Mouse (Mus musculus) limb, embryonic 10.5 days (tissue): ENCODE data around the gene Clstn1. TPM values are rescaled to one million over a fixed set of nuclear protein-coding genes. Genes with fewer than 3 reads are reported as not detected.

Source experiments
- DNase-seq: peaks from one replicate; pipeline ENCODE4 v3.0.0-alpha.2; 2017; ENCODE audit warnings: low spot score
- H3K27ac ChIP-seq: fragments of 300-500 bp; sonication (generic); 2 replicates; pipeline ENCODE4 v1.5.1; 2016; ENCODE audit warnings: mild to moderate bottlenecking
- H3K27me3 ChIP-seq: fragments of 300-500 bp; sonication (generic); 2 replicates; pipeline ENCODE4 v1.6.1; 2016; ENCODE audit warnings: low read depth, mild to moderate bottlenecking; ENCODE audit not compliant: poor library complexity, severe bottlenecking
- H3K36me3 ChIP-seq: fragments of 300-500 bp; sonication (generic); 2 replicates; pipeline ENCODE4 v1.6.1; 2016; ENCODE audit warnings: mild to moderate bottlenecking, moderate library complexity
- H3K4me1 ChIP-seq: fragments of 300-500 bp; sonication (generic); 2 replicates; pipeline ENCODE4 v1.6.1; 2016
- H3K4me3 ChIP-seq: fragments of 300-500 bp; sonication (generic); 2 replicates; pipeline ENCODE4 v1.5.1; 2016; ENCODE audit warnings: mild to moderate bottlenecking, moderate library complexity
- H3K9me3 ChIP-seq: fragments of 300-500 bp; sonication (generic); replicated peaks from 2 replicates; pipeline ENCODE4 v1.6.1; 2016; ENCODE audit warnings: mild to moderate bottlenecking
- WGBS: fragments of 180-500 bp; shearing (Covaris S2); methylation state at CpG from one replicate; pipeline ENCODE4 v1.1.7; 2016; 5-methylcytosine and 5-hydroxymethylcytosine counted together
- polyA plus RNA-seq: library from polyadenylated mRNA; unstranded; fragments of >200 nt; fragmentation: Nextera tagmentation; extraction: Ambion mirVana; gene quantifications from 2 replicates; pipeline ENCODE4 v1.2.1, GENCODE M21; 2016

Gene Clstn1
- polyA plus RNA-seq, 1 experiment from 2014 or later: 41.2 TPM

GRCm38 (mm10) chr4:149556111-149556510, 30.2 kb upstream of the Clstn1 start:
- no peak overlapping the region for H3K27ac ChIP-seq
- no peaks in the 10 kb centered on the region for H3K27me3 ChIP-seq
- peaks cover 71% of the 10 kb centered on the region for H3K36me3 ChIP-seq
- no peaks in the 10 kb centered on the region for H3K4me1 ChIP-seq
- no peak overlapping the region for H3K4me3 ChIP-seq
- 81% methylated on average over 4 of the region's 4 CpGs for WGBS
- no peaks in the 10 kb centered on the region for H3K9me3 ChIP-seq
- no peak for DNase-seq

DNA sequence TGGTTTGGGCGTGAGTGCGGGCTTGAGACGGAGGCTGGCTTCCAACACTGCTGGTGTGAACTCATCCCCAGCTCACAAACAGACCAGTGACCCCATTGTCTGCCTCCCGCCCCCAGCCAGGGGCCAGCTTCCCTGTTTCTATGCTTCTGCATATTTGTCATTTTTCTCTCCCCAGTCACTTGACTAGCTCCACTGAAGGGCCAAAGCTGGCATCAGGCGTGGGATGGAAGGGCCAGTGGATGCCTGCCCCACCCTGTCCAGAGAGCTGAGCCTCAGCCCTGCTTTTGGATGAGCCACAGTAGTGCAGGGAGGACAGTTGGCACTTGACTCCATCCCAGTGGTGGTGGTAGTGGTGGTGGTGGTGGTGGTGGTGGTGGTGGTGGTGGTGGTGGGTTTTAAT, 28.4 kb upstream of the Clstn1 start:
- 91% methylated on average over 5 of the region's 5 CpGs for WGBS
- H3K4me3 ChIP-seq: no peak overlapping the region
- H3K36me3 ChIP-seq: peaks cover 62% of the 10 kb centered on the region
- H3K27ac ChIP-seq: no peak overlapping the region
- H3K27me3 ChIP-seq: no peaks in the 10 kb centered on the region
- no peaks in the 10 kb centered on the region for H3K9me3 ChIP-seq
- peaks cover 9% of the 10 kb centered on the region for H3K4me1 ChIP-seq
- no peak for DNase-seq

DNA sequence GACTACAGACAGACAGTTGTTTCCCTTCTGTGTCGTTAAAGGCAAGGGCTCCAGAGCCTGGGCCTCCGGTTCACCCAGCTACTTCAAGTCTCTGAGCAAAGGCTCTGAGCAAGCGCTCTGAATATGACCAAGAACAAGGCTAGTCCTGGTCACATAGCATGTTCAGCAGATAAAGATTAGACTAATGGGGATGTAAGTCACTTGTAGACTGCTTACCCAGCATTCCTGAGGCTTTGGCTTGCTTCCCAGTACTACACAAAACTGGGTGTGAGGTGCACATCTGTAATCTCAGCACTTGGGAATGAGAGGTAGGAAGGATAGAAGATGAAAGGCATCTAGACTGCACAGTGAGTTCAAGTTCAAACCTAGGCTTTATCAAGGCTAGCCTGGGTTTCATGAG, 27.9 kb upstream of the Clstn1 start:
- no peak for DNase-seq
- Histone ChIP-seq H3K36me3 (peaks cover 59% of the 10 kb centered on the region), H3K9me3 (no peaks in the 10 kb centered on the region), H3K27ac (no peak overlapping the region), H3K27me3 (no peaks in the 10 kb centered on the region), H3K4me3 (no peak overlapping the region), H3K4me1 (peaks cover 10% of the 10 kb centered on the region)
- 88% methylated on average over 3 of the region's 3 CpGs for WGBS

DNA sequence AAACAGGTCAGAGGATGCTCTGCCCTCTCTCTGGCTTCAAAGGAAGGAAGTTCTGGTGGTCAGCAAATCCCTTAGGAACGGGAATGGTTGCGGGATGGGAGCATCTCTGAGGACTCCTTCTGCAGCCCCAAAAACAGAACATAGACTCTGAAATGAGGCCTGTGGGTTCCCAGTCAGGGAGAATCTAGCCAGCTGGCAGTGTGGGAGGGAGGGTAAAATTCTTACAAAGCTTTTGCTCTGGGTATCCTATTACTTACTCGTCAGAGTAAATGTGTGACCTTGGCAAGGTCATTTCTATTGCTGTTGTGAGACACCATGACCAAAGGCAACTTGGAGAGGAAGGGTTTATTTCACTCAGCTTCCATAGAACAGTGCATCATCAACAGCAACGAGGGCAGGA, 24.9 kb upstream of the Clstn1 start:
- Histone ChIP-seq H3K36me3 (peaks cover 62% of the 10 kb centered on the region), H3K27me3 (no peaks in the 10 kb centered on the region), H3K27ac (no peak overlapping the region), H3K4me1 (peaks cover 17% of the 10 kb centered on the region), H3K9me3 (no peaks in the 10 kb centered on the region), H3K4me3 (no peak overlapping the region)
- no peak for DNase-seq
- WGBS: 88% methylated on average over 4 of the region's 4 CpGs

DNA sequence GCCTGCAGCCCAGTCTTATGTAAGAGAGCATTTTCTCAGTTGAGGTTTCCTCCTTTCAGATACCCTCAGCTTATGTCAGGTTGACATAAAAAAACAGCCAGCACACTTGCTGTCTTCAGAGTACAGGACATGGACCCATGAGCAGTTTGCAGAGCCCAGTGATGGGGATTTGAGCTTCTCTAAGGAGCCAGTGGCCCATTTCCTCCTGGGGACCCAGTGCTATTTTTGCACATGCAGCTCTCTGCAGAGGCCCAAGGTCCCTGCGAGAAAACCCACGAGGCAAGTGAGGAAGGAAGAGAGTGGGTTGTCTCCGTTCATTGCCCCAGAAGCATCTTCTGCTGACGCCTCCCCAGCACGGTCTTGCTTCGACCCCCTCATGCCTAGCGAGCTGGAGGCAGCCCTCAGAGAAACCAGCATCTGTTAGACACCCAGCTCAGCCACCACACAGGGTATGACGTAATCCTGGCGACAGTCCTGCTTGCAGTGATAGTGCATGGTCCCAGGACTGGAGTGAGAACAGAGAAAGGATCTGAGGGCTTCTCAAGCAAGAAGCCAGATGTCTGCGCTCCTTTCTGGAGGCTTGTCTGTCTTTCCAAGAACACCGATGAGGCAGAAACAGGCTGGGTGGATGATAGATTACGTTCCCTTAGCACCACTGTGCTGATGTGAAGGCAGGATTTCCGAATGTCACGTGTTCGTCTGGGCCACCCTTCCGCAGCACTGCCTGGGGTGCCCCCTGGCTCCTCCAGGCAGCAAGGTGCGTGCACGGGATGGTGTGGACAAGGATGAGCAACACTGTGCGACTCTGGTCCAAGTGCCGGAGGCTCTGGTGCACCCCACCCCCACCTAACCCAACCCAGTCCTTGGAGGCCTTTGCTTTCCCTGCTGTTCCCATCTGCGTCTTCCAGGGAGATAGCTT, 24.0 kb upstream of the Clstn1 start:
- Histone ChIP-seq H3K4me3 (no peak overlapping the region), H3K36me3 (peaks cover 59% of the 10 kb centered on the region)
- DNase-seq: no peak

GRCm38 (mm10) chr4:149562905-149563347, 23.3 kb upstream of the Clstn1 start:
- no peaks in the 10 kb centered on the region for H3K9me3 ChIP-seq
- H3K27me3 ChIP-seq: no peaks in the 10 kb centered on the region
- WGBS: 43% methylated on average over 7 of the region's 7 CpGs
- H3K4me3 ChIP-seq: no peak overlapping the region
- DNase-seq: no peak
- no peak overlapping the region for H3K27ac ChIP-seq
- H3K36me3 ChIP-seq: peaks cover 52% of the 10 kb centered on the region
- peaks cover 24% of the 10 kb centered on the region for H3K4me1 ChIP-seq

More for the DNA sequence above, 24.0 kb upstream of the Clstn1 start:
- H3K27me3 ChIP-seq: no peaks in the 10 kb centered on the region
- peaks cover 19% of the 10 kb centered on the region for H3K4me1 ChIP-seq
- no peaks in the 10 kb centered on the region for H3K9me3 ChIP-seq
- 71% methylated on average over 21 of the region's 21 CpGs for WGBS
- H3K27ac ChIP-seq: no peak overlapping the region

- Histone ChIP-seq H3K27me3 (no peaks in the 10 kb centered on the region), H3K27ac (no peak overlapping the region), H3K9me3 (no peaks in the 10 kb centered on the region), H3K4me3 (no peak overlapping the region), H3K4me1 (peaks cover 24% of the 10 kb centered on the region), H3K36me3 (peaks cover 42% of the 10 kb centered on the region)
- 79% methylated on average over 10 of the region's 10 CpGs for WGBS
- no peak for DNase-seq
Observed at GRCm38 (mm10) chr4:149563941-149564361, 22.3 kb upstream of the Clstn1 start.

DNA sequence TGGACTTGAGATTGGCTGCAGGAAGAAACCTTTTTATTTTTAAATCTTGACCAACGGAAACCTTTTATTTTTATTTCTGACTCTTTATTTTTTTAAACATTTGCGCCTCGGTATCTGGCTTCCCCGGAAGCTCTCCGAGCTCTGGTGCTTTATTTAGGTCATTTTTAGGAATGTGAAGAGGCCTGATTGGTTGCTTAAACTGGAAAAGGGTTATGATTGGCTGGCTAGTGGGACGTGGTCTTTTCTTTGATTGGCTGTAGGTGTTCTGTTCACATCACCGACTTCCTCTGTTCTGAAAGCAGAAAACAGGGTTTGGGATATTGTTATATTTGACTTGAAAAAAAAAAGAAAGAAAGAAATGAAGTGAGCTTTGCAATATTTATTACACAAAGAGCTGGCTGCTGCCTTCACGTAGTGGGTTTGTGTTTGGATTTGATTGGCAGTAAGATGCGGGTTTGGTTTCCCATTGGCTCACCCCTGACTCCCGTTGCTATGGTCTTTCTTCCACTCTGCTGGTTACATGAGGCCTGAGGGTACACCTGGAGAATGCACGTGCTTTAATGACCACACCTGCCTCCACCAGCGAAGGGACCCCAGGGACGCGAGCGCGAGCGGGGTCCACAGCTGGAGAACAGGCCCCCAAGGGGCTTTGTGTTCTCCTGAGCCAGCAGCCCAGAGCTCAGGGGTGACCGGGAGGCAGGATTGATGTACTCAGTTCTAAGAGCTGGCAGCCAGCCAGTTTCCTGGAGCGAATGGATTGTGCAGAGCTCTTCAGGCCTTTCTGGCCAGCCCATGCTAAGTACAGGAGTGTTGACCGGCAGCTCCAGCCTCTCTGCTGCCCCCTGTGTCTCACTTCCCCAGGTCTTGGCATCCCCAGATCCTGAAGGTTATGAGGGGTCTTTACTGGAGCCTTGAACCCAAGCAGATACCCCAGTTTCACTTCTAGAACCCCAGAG, 21.5 kb upstream of the Clstn1 start:
- WGBS: 71% methylated on average over 20 of the region's 20 CpGs
- Histone ChIP-seq H3K9me3 (no peaks in the 10 kb centered on the region), H3K4me1 (peaks cover 24% of the 10 kb centered on the region), H3K4me3 (no peak overlapping the region), H3K36me3 (peaks cover 34% of the 10 kb centered on the region), H3K27ac (peak overlapping the region; percentile 10; the same call in 1 of the 2 replicates), H3K27me3 (no peaks in the 10 kb centered on the region)
- DNase-seq: no peak

GRCm38 (mm10) chr4:149567432-149568026, 18.7 kb upstream of the Clstn1 start:
- Histone ChIP-seq H3K36me3 (peaks cover 24% of the 10 kb centered on the region), H3K27ac (peak overlapping the region; percentile 20; the same call in 1 of the 2 replicates), H3K4me1 (peaks cover 32% of the 10 kb centered on the region), H3K4me3 (no peak overlapping the region), H3K9me3 (no peaks in the 10 kb centered on the region), H3K27me3 (peaks cover 9% of the 10 kb centered on the region; the same call in 1 of the 2 replicates)
- no peak for DNase-seq
- 25% methylated on average over 8 of the region's 8 CpGs for WGBS

DNA sequence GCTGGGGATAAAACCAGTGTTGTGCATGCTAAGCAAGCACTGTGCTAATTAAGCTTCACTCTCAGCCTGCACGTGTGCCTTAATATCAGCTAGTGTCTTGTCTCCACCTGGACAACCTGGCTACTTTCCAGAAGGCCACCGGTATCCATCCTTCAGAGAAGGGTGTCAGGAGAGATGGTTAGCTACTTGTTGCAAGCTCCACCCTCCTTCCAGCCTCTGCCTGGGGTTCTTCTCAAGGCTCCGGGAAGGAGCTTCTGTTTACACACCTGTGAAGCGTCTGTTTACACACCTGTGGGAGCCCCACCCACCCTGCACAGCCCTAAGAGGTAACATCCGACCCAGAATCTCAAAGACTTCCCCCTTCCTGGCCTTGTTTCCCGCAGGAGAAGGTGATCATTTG, 17.6 kb upstream of the Clstn1 start:
- H3K9me3 ChIP-seq: no peaks in the 10 kb centered on the region
- WGBS: 59% methylated on average over 6 of the region's 6 CpGs
- no peak overlapping the region for H3K27ac ChIP-seq
- DNase-seq: no peak
- peaks cover 24% of the 10 kb centered on the region for H3K36me3 ChIP-seq
- H3K4me1 ChIP-seq: peaks cover 28% of the 10 kb centered on the region
- H3K4me3 ChIP-seq: no peak overlapping the region
- H3K27me3 ChIP-seq: peaks cover 18% of the 10 kb centered on the region; the same call in 1 of the 2 replicates

GRCm38 (mm10) chr4:149569781-149570497, 16.3 kb upstream of the Clstn1 start:
- 85% methylated on average over 6 of the region's 6 CpGs for WGBS
- Histone ChIP-seq H3K9me3 (no peaks in the 10 kb centered on the region), H3K36me3 (peaks cover 15% of the 10 kb centered on the region), H3K27ac (no peak overlapping the region; the same call in 1 of the 2 replicates), H3K4me3 (no peak overlapping the region), H3K27me3 (peaks cover 21% of the 10 kb centered on the region; the same call in 1 of the 2 replicates), H3K4me1 (peaks cover 29% of the 10 kb centered on the region)
- DNase-seq: no peak

GRCm38 (mm10) chr4:149570498-149570863, 15.8 kb upstream of the Clstn1 start:
- 91% methylated on average over 4 of the region's 4 CpGs for WGBS
- Histone ChIP-seq H3K9me3 (no peaks in the 10 kb centered on the region), H3K36me3 (peaks cover 10% of the 10 kb centered on the region), H3K27me3 (peaks cover 21% of the 10 kb centered on the region; the same call in 1 of the 2 replicates), H3K4me3 (no peak overlapping the region), H3K4me1 (peaks cover 28% of the 10 kb centered on the region), H3K27ac (no peak overlapping the region; the same call in 1 of the 2 replicates)
- no peak for DNase-seq
